8 mouse cellular contexts compared by ENCODE assay signal in genomic region chr19:53310771-53311523, GRCm38 (mm10). TPM values are rescaled to one million over a fixed set of nuclear protein-coding genes. Genes with fewer than 3 reads are reported as not detected.
DNase-seq lines count a peak whose midpoint lies in the region; ATAC-seq and TF ChIP-seq lines count a peak whose summit lies in the region.

No protein-coding gene starts in this region.

- peaks cover 3% of the 10 kb centered on the region for H3K4me1 ChIP-seq in cortical plate, adult 2 months (ENCODE audit: control insufficient read depth, insufficient read depth, low read length)
- H3K4me1 ChIP-seq in heart, adult 2 months (ENCODE audit: control insufficient read depth, insufficient read depth, low read length) = peaks cover 9% of the 10 kb centered on the region

- peak overlapping the region; percentile 98 for H3K4me3 ChIP-seq in cortical plate, adult 2 months (ENCODE audit: insufficient read depth, low read length)
- H3K4me3 ChIP-seq in heart, adult 2 months = peak overlapping the region; percentile 63

- no peaks in the 10 kb centered on the region for H3K27me3 ChIP-seq in heart, adult 2 months (ENCODE audit: control insufficient read depth, insufficient read depth, low read length)

- H3K79me2 ChIP-seq in heart, adult 2 months (replicated peaks; ENCODE audit: control insufficient read depth, insufficient read depth, low read length) = 0 out of 2 replicates have a peak, but pooled peaks cover 1% of the 10 kb centered on the region

- TF ChIP-seq POLR2A in cortical plate, adult 2 months (IDR thresholded peaks at IDR 0.05; ENCODE audit: extremely low read depth, insufficient read depth, low read length) = no peak
- TF ChIP-seq POLR2A in heart, adult 2 months (IDR thresholded peaks at IDR 0.05; ENCODE audit: insufficient read depth, low read depth, low read length) = no peak

- intact Hi-C loops in heart, adult 2 months (cut with DNase I) = loop anchor here (1.0 to 5.0 kb wide), 9 partner anchors 19 to 304 kb away; partner anchors contain the start of genes Add3 and Smndc1

- H3K36me3 ChIP-seq in heart, adult 2 months (ENCODE audit: control insufficient read depth, insufficient read depth, low read length) = no peaks in the 10 kb centered on the region

- peak overlapping the region; percentile 96 for H3K27ac ChIP-seq in cortical plate, adult 2 months (ENCODE audit: insufficient read depth, low read length)
- H3K27ac ChIP-seq in heart, adult 2 months = peak overlapping the region; percentile 99

- under 1% methylated on average over 47 of the region's 48 CpGs for WGBS in heart, adult 2 months

- TF ChIP-seq EP300 in heart, adult 2 months (IDR thresholded peaks at IDR 0.05; ENCODE audit: insufficient read depth, low read depth, low read length) = no peak

- DNase-seq in right cerebral cortex, adult 18-20 months = peak; percentile 36
- DNase-seq in right cerebral cortex, postnatal 36 days (ENCODE audit: low spot score in 2 of 2) = no peak
- peak; percentile 68 to 77 for DNase-seq in heart, adult 2 months
- DNase-seq in kidney, postnatal 10 days = peak; percentile 67
- peak; percentile 61 to 63 for DNase-seq in lung, postnatal 4 days
- DNase-seq in right cerebral cortex, postnatal 25 days = peak; percentile 49

- no peak for ATAC-seq in activated CD4-positive, CD25-positive, alpha-beta regulatory T cell, adult 4 months

- no peak for TF ChIP-seq CTCF in cortical plate, adult 2 months (IDR thresholded peaks at IDR 0.05; ENCODE audit: extremely low read depth, insufficient read depth, low read length)
- no peak for TF ChIP-seq CTCF in heart, adult 2 months (IDR thresholded peaks at IDR 0.05)

- peak overlapping the region; percentile 81 for H3K9ac ChIP-seq in heart, adult 2 months (ENCODE audit: low read depth, low read length)

RNA-seq across cellular contexts. Expression of gene Mxi1, which starts 0.6 kb away (rescaled TPM):
- 81.0 and 82.8 TPM in 2 replicates for polyA plus RNA-seq in cortical plate, adult 2 months (2012; rRNA removed)
- total RNA-seq in heart, adult 2 months (2021) = 10 to 100 TPM; 38.7 to 49.6 TPM
- polyA plus RNA-seq in heart, adult 2 months (2012; rRNA removed) = 20.9 and 29.7 TPM in 2 replicates
- polyA plus RNA-seq in activated CD4-positive, CD25-positive, alpha-beta regulatory T cell, adult 4 months (2017; shearing (Covaris generic)) = 1 to 10 TPM; 4.7 to 4.9 TPM

Comparison
In these comparisons a context has a peak if more than half of its experiments do, and no peak if none do; other contexts are left out.
1. DNase-seq: peak in right cerebral cortex, adult 18-20 months (single experiment), heart, adult 2 months (2 of 2), kidney, postnatal 10 days (single experiment), lung, postnatal 4 days (2 of 2) and right cerebral cortex, postnatal 25 days (single experiment); none in right cerebral cortex, postnatal 36 days (0 of 2).